Mouse (Mus musculus): Measurements from ENCODE around the gene Prcp. TPM values are rescaled to one million over a fixed set of nuclear protein-coding genes. Genes with fewer than 3 reads are reported as not detected.

Prcp gene
- polyA plus RNA-seq, 1 experiment from 2014 or later = 30.0 TPM

DNA sequence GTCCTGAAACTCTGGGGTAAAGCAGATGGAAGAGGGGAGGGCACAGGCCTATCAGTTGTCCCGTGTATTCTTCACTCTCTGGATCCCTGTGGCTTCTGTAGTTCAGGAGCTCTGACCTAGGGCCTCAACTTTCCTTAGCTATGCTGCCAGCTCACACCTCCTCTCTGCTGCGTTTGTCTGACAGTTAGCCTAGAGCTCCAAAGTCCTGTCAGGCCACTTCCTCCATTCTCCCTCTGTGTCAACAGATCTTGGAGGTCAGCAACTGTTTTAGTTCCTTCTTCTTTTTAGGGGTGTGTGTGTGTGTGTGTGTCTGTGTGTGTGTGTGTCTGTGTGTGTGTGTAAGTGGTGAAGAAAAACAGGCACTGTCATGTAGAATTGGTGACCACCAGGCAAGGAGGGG is 106.5 kb downstream of the Prcp start:
- Histone ChIP-seq H3K27ac (ENCODE audit: low read length) (no peak overlapping the region), H3K4me1 (ENCODE audit: insufficient read depth, low read depth, low read length) (no peaks in the 10 kb centered on the region), H3K9me3 (ENCODE audit: low read length) (no peaks in the 10 kb centered on the region), H3K27me3 (replicated peaks; ENCODE audit: insufficient read depth, low read length) (no peaks in the 10 kb centered on the region), H3K4me3 (ENCODE audit: low read depth, low read length) (no peak overlapping the region), H3K4me2 (replicated peaks; ENCODE audit: low read depth, low read length) (no peak overlapping the region), H3K36me3 (ENCODE audit: insufficient read depth, low read length) (no peaks in the 10 kb centered on the region), H3K9ac (replicated peaks; ENCODE audit: low read depth) (no peak overlapping the region)
- TF ChIP-seq CTCF (IDR thresholded peaks at IDR 0.05) (no peak), EP300 (IDR thresholded peaks at IDR 0.05) (no peak)
- ATAC-seq = no peak
- WGBS = 12% methylated on average over 2 of the region's 2 CpGs
- DNase-seq (ENCODE audit: low spot score) = peak; percentile 21

DNA sequence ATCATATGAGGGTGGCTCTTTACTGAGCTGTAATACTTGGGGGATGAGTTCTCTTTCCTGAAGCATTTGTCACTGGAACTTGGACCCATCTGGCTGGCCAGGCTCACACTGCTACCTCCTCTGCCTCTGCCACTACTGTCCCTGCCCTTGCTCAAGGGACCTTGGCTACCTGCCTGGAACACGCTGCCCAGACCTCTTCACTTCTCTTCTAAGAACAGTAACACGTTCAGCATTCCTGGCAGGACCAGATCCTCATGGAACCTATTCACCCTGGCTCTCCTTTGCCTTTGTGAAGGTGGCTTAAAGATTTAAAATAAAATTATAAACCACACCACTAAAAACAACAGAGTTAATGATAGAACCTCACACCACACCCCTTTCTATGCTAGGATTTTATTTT is 107.6 kb downstream of the Prcp start:
- Histone ChIP-seq H3K36me3 (ENCODE audit: insufficient read depth, low read length) (no peaks in the 10 kb centered on the region), H3K4me3 (ENCODE audit: low read depth, low read length) (no peak overlapping the region), H3K27me3 (replicated peaks; ENCODE audit: insufficient read depth, low read length) (no peaks in the 10 kb centered on the region), H3K27ac (ENCODE audit: low read length) (no peak overlapping the region), H3K4me2 (replicated peaks; ENCODE audit: low read depth, low read length) (no peak overlapping the region), H3K9ac (replicated peaks; ENCODE audit: low read depth) (no peak overlapping the region), H3K4me1 (ENCODE audit: insufficient read depth, low read depth, low read length) (no peaks in the 10 kb centered on the region), H3K9me3 (ENCODE audit: low read length) (no peaks in the 10 kb centered on the region)
- 28% methylated on average over 2 of the region's 2 CpGs for WGBS
- DNase-seq (ENCODE audit: low spot score) (peak; percentile 23), ATAC-seq (no peak; the same call in 1 of the 2 replicates)
- TF ChIP-seq EP300 (IDR thresholded peaks at IDR 0.05) (no peak), CTCF (IDR thresholded peaks at IDR 0.05) (no peak)

Other genes with a start within 250 kb of the Prcp start
- 6.5 and 8.6 TPM in 2 replicates for gene Ankrd42, start 237.3 kb upstream of the Prcp start, polyA plus RNA-seq (2015; fragmentation: Nextera tagmentation; extraction: Ambion mirVana)
- 17.4 and 20.0 TPM in 2 replicates for gene Pcf11, start 204.5 kb upstream of the Prcp start, polyA plus RNA-seq (2015; fragmentation: Nextera tagmentation; extraction: Ambion mirVana)
- gene Rab30, start 132.9 kb upstream of the Prcp start, polyA plus RNA-seq (2015; fragmentation: Nextera tagmentation; extraction: Ambion mirVana) = 3.1 and 4.0 TPM in 2 replicates
- gene Ddias, start 223 bp upstream of the Prcp start, polyA plus RNA-seq (2015; fragmentation: Nextera tagmentation; extraction: Ambion mirVana) = 1.1 and 1.5 TPM in 2 replicates
- gene Fam181b, start 205.4 kb downstream of the Prcp start, polyA plus RNA-seq (2015; fragmentation: Nextera tagmentation; extraction: Ambion mirVana) = 6.6 TPM in 2 replicates

Measured in lung, postnatal 0 days (tissue).